Mouse (Mus musculus) MEL (cell line): ENCODE measurements around the gene 5730455P16Rik.

ENCODE experiments used
- CTCF ChIP-seq, 3 experiments: IDR thresholded peaks in 2 of 3; conservative IDR thresholded peaks in 1 of 3; 2 replicates each; pipeline ENCODE4 v1.5.1; 2011 to 2012; ENCODE audit warnings: low read length in 3 of 3, low read depth in 2 of 3, mild to moderate bottlenecking in 2 of 3, improper control_type of control experiment in 1 of 3, inconsistent platforms in 1 of 3, mixed read lengths in 1 of 3, moderate library complexity in 1 of 3; ENCODE audit not compliant: control insufficient read depth in 1 of 3, insufficient read depth in 1 of 3, poor library complexity in 1 of 3, severe bottlenecking in 1 of 3
- EP300 ChIP-seq, 2 experiments: IDR thresholded peaks; 2 replicates each; pipeline ENCODE4 v1.6.1; 2011; ENCODE audit warnings: improper control_type of control experiment in 2 of 2, low read length in 2 of 2, low read depth in 1 of 2, mild to moderate bottlenecking in 1 of 2
- GABPA ChIP-seq: IDR thresholded peaks from 2 replicates; pipeline ENCODE4 v1.6.1; 2012; ENCODE audit warnings: low read depth, mild to moderate bottlenecking, inconsistent platforms, low read length, improper control_type of control experiment, moderate library complexity
- MAFK ChIP-seq: IDR thresholded peaks from 2 replicates; pipeline ENCODE4 v1.6.1; 2011; ENCODE audit warnings: low read depth, mild to moderate bottlenecking, low read length, improper control_type of control experiment, borderline replicate concordance
- POLR2A ChIP-seq, 2 experiments: IDR thresholded peaks; 2 replicates each; pipeline ENCODE4 v1.6.1; 2011 to 2012; ENCODE audit warnings: low read length in 2 of 2, mild to moderate bottlenecking in 2 of 2, control low read depth in 1 of 2, improper control_type of control experiment in 1 of 2, low read depth in 1 of 2, moderate library complexity in 1 of 2; ENCODE audit not compliant: control insufficient read depth in 1 of 2, insufficient read depth in 1 of 2, poor library complexity in 1 of 2
- TBP ChIP-seq: IDR thresholded peaks from 2 replicates; pipeline ENCODE4 v1.8.0; 2011; ENCODE audit warnings: low read depth, low read length, improper control_type of control experiment
- ZKSCAN1 ChIP-seq: IDR thresholded peaks from 2 replicates; pipeline ENCODE4 v1.6.1; 2012; ENCODE audit warnings: low read depth, mild to moderate bottlenecking, inconsistent platforms, low read length, improper control_type of control experiment, moderate library complexity

DNA sequence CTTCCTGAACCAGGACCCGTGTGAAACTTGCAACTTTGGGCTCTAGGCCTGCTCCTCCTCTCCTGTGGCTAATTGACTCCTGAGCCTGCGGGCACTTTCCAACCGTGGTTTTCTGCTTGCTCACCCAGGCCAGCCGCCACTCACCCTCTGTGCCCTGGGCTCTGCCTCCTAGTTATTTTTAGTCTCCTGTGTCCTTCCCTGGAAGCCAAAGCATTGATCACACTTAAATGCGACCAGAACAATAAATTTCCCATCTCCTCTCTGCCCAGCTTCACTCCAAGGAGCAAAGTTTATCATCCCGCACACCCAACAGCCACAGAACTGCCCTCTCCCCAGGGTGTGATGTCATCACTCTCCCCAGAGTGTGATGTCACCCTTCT, 41.5 kb downstream of the 5730455P16Rik start:
- TF ChIP-seq CTCF (IDR thresholded peaks at IDR 0.05 in 2 of 3, conservative IDR thresholded peaks at IDR 0.05 in 1 of 3; ENCODE audit: control insufficient read depth in 1 of 3, insufficient read depth in 1 of 3, low read depth in 2 of 3, low read length in 3 of 3, poor library complexity in 1 of 3, severe bottlenecking in 1 of 3) = no peak
- TF ChIP-seq GABPA = no peak
- no peak for TF ChIP-seq EP300 (IDR thresholded peaks at IDR 0.05; ENCODE audit: low read depth in 1 of 2, low read length in 2 of 2)
- TF ChIP-seq MAFK = no peak
- TF ChIP-seq POLR2A (IDR thresholded peaks at IDR 0.05; ENCODE audit: control insufficient read depth in 1 of 2, insufficient read depth in 1 of 2, low read depth in 1 of 2, low read length in 2 of 2, poor library complexity in 1 of 2) = no peak
- no peak for TF ChIP-seq ZKSCAN1
- TF ChIP-seq TBP = no peak
